ENCODE assay signal across 8 mouse cellular contexts in the genomic region with DNA sequence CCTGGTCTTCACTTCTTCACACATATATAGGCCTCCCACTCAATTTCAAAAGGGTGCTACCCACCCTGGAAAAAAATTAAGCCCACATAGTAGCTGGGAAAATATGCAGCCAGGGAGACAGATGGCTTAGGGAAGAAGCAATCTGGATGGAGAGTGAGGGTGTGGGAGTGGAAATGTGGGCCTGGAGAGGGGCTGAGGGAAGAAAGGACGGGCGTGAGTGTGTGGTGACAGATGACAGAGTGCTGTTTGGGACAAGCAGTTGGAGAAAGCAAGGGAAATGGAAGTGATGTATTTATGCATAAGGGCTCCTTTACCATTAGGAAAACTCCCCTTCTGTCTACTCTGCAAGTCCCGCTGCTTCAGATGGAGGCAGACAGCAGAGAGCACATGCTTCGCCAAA.
DNase-seq lines count a peak whose midpoint lies in the region; ATAC-seq and TF ChIP-seq lines count a peak whose summit lies in the region.

No protein-coding gene starts in this region.

- H3K4me2 ChIP-seq in lung, embryonic 14.5 days, result peak overlapping the region; percentile 2; the same call in 1 of the 2 replicates

- peaks cover 28% of the 10 kb centered on the region for H3K4me1 ChIP-seq in lung, embryonic 14.5 days (ENCODE audit: insufficient read depth)

- DNase-seq in lung, embryonic 14.5 days, result peak; percentile 73
- no peak for DNase-seq in lung, postnatal 36 days
- peak; percentile 45 to 58 for DNase-seq in frontal cortex, postnatal 25 days (ENCODE audit: low spot score in 2 of 2)
- DNase-seq in left cerebral cortex, postnatal 10 days (ENCODE audit: extremely low spot score in 1 of 2, low spot score in 2 of 2), result peak; percentile 49 to 84
- DNase-seq in right cerebral cortex, adult 2 months (ENCODE audit: low spot score in 2 of 2), result peak; percentile 76 to 91
- DNase-seq in adrenal gland, postnatal 4 days (ENCODE audit: low spot score in 2 of 2), result no peak
- DNase-seq in thymus, postnatal 36 days, result no peak
- no peak for DNase-seq in gastrocnemius, postnatal 36 days

- H3K36me3 ChIP-seq in lung, embryonic 14.5 days (ENCODE audit: insufficient read depth), result no peaks in the 10 kb centered on the region

- intact Hi-C loops in left cerebral cortex, postnatal 10 days (cut with DNase I), result no loop called here
- intact Hi-C loops in gastrocnemius, postnatal 36 days (cut with DNase I), result no loop called here

- no peak overlapping the region for H3K9ac ChIP-seq in lung, embryonic 14.5 days

- no peak for TF ChIP-seq CTCF in lung, embryonic 14.5 days (IDR thresholded peaks at IDR 0.05; ENCODE audit: low read depth)

- no peaks in the 10 kb centered on the region for H3K9me3 ChIP-seq in lung, embryonic 14.5 days (ENCODE audit: low read depth, low read length)

- H3K4me3 ChIP-seq in lung, embryonic 14.5 days (ENCODE audit: low read depth, low read length), result no peak overlapping the region

- 24% methylated on average over 4 of the region's 4 CpGs for WGBS in lung, embryonic 14.5 days

- peak; percentile 46 for ATAC-seq in lung, embryonic 14.5 days (ENCODE audit: insufficient read depth)

- H3K27ac ChIP-seq in lung, embryonic 14.5 days (ENCODE audit: low read depth), result no peak overlapping the region

- no peaks in the 10 kb centered on the region for H3K27me3 ChIP-seq in lung, embryonic 14.5 days (ENCODE audit: insufficient read depth, low read length)

Comparison
In these comparisons a context has a peak if more than half of its experiments do, and no peak if none do; other contexts are left out.
1. DNase-seq: peak in lung, embryonic 14.5 days (single experiment), frontal cortex, postnatal 25 days (2 of 2), left cerebral cortex, postnatal 10 days (2 of 2) and right cerebral cortex, adult 2 months (2 of 2); none in lung, postnatal 36 days (single experiment), adrenal gland, postnatal 4 days (0 of 2), thymus, postnatal 36 days (0 of 2) and gastrocnemius, postnatal 36 days (0 of 2).